Mouse (Mus musculus) kidney, embryonic 16.5 days (tissue): Measurements from ENCODE around the gene Dglucy. TPM values are rescaled to one million over a fixed set of nuclear protein-coding genes. Genes with fewer than 3 reads are reported as not detected.
A peak's percentile ranks its signal among the peaks of the same experiment; 100 is the strongest.

Source experiments
- ATAC-seq: fragments of 200-750 bp; cut with Nextera tagmentation; 2 replicates; pipeline ENCODE4 v1.8.0; 2017; ENCODE audit warnings: moderate TSS enrichment; ENCODE audit not compliant: low FRiP score, low TSS enrichment
- H3K27ac ChIP-seq: fragments of 300-500 bp; sonication (generic); 2 replicates; pipeline ENCODE4 v1.5.1; 2014; ENCODE audit warnings: low read length
- H3K27me3 ChIP-seq: fragments of 300-500 bp; sonication (generic); 2 replicates; pipeline ENCODE4 v1.6.1; 2014; ENCODE audit warnings: low read length, control low read depth, mixed read lengths; ENCODE audit not compliant: insufficient read depth
- H3K36me3 ChIP-seq: fragments of 300-500 bp; sonication (generic); 2 replicates; pipeline ENCODE4 v1.6.1; 2014; ENCODE audit warnings: low read length, control low read depth, mixed read lengths; ENCODE audit not compliant: insufficient read depth
- H3K4me1 ChIP-seq: fragments of 300-500 bp; sonication (generic); 2 replicates; pipeline ENCODE4 v1.6.1; 2014; ENCODE audit warnings: low read length, control low read depth, mixed read lengths; ENCODE audit not compliant: insufficient read depth
- H3K4me2 ChIP-seq: fragments of 300-500 bp; sonication (generic); replicated peaks from 2 replicates; pipeline ENCODE4 v1.6.1; 2014; ENCODE audit warnings: low read depth, low read length
- H3K4me3 ChIP-seq: fragments of 300-500 bp; sonication (generic); 2 replicates; pipeline ENCODE4 v1.5.1; 2014; ENCODE audit warnings: mild to moderate bottlenecking, low read length
- H3K9ac ChIP-seq: fragments of 300-500 bp; sonication (generic); replicated peaks from 2 replicates; pipeline ENCODE4 v1.6.1; 2014; ENCODE audit warnings: low read length
- H3K9me3 ChIP-seq: fragments of 300-500 bp; sonication (generic); 2 replicates; pipeline ENCODE4 v1.6.1; 2016; ENCODE audit warnings: low read length, control low read depth
- WGBS: fragments of 180-500 bp; shearing (Covaris S2); extraction: QIAGEN DNeasy Blood & Tissue Kit; methylation state at CpG from one replicate; pipeline ENCODE4 v1.1.7; 2014; 5-methylcytosine and 5-hydroxymethylcytosine counted together
- polyA plus RNA-seq: library from polyadenylated mRNA; unstranded; fragments of >200 nt; fragmentation: Nextera tagmentation; extraction: Ambion mirVana; gene quantifications from 2 replicates; pipeline ENCODE4 v1.2.1, GENCODE M21; 2015

Gene Dglucy
- polyA plus RNA-seq, 1 experiment from 2014 or later: 3.9 TPM

GRCm38 (mm10) chr12:100837208-100837607 is 58.4 kb downstream of the Dglucy start:
- no peaks in the 10 kb centered on the region for H3K36me3 ChIP-seq
- H3K27ac ChIP-seq: no peak overlapping the region
- 79% methylated on average over 3 of the region's 3 CpGs for WGBS
- H3K4me2 ChIP-seq: no peak overlapping the region
- no peak for ATAC-seq
- H3K4me1 ChIP-seq: no peaks in the 10 kb centered on the region
- H3K9ac ChIP-seq: no peak overlapping the region
- H3K4me3 ChIP-seq: no peak overlapping the region
- H3K9me3 ChIP-seq: no peaks in the 10 kb centered on the region
- H3K27me3 ChIP-seq: no peaks in the 10 kb centered on the region

- 39% methylated on average over 8 of the region's 8 CpGs for WGBS
- ATAC-seq: no peak
- Histone ChIP-seq H3K27me3 (no peaks in the 10 kb centered on the region), H3K4me1 (no peaks in the 10 kb centered on the region), H3K4me3 (no peak overlapping the region), H3K4me2 (no peak overlapping the region), H3K36me3 (no peaks in the 10 kb centered on the region), H3K27ac (no peak overlapping the region), H3K9ac (0 out of 2 replicates have a peak overlapping the region, but pooled peaks have one; percentile 0), H3K9me3 (no peaks in the 10 kb centered on the region)
Observed at GRCm38 (mm10) chr12:100839079-100839600, 60.3 kb downstream of the Dglucy start.

GRCm38 (mm10) chr12:100839926-100840325 is 61.1 kb downstream of the Dglucy start:
- H3K27me3 ChIP-seq: no peaks in the 10 kb centered on the region
- H3K4me3 ChIP-seq: no peak overlapping the region
- 77% methylated on average over 6 of the region's 6 CpGs for WGBS
- no peak overlapping the region for H3K4me2 ChIP-seq
- no peak for ATAC-seq
- H3K36me3 ChIP-seq: no peaks in the 10 kb centered on the region
- no peak overlapping the region for H3K9ac ChIP-seq
- no peaks in the 10 kb centered on the region for H3K4me1 ChIP-seq
- H3K27ac ChIP-seq: no peak overlapping the region
- H3K9me3 ChIP-seq: no peaks in the 10 kb centered on the region

- Histone ChIP-seq H3K36me3 (no peaks in the 10 kb centered on the region), H3K27ac (no peak overlapping the region), H3K9me3 (no peaks in the 10 kb centered on the region), H3K27me3 (no peaks in the 10 kb centered on the region), H3K4me2 (no peak overlapping the region), H3K4me3 (no peak overlapping the region), H3K9ac (no peak overlapping the region), H3K4me1 (no peaks in the 10 kb centered on the region)
- 21% methylated on average over 3 of the region's 3 CpGs for WGBS
- ATAC-seq: peak; percentile 79
Observed at GRCm38 (mm10) chr12:100841211-100841792, 62.4 kb downstream of the Dglucy start.

GRCm38 (mm10) chr12:100843171-100843570 is 64.3 kb downstream of the Dglucy start:
- Histone ChIP-seq H3K9ac (no peak overlapping the region), H3K4me1 (peaks cover 8% of the 10 kb centered on the region; the same call in 1 of the 2 replicates), H3K27me3 (no peaks in the 10 kb centered on the region), H3K9me3 (no peaks in the 10 kb centered on the region), H3K27ac (no peak overlapping the region), H3K36me3 (no peaks in the 10 kb centered on the region), H3K4me3 (no peak overlapping the region), H3K4me2 (no peak overlapping the region)
- no peak for ATAC-seq
- WGBS: 85% methylated on average over 4 of the region's 4 CpGs

- Histone ChIP-seq H3K9ac (no peak overlapping the region), H3K9me3 (no peaks in the 10 kb centered on the region), H3K4me2 (no peak overlapping the region), H3K4me3 (no peak overlapping the region), H3K36me3 (no peaks in the 10 kb centered on the region), H3K27ac (no peak overlapping the region), H3K27me3 (peaks cover 3% of the 10 kb centered on the region; the same call in 1 of the 2 replicates), H3K4me1 (peaks cover 8% of the 10 kb centered on the region; the same call in 1 of the 2 replicates)
- WGBS: 83% methylated on average over 7 of the region's 7 CpGs
- ATAC-seq: no peak
Observed at GRCm38 (mm10) chr12:100844546-100844945, 65.7 kb downstream of the Dglucy start.

GRCm38 (mm10) chr12:100845829-100846228 is 67.0 kb downstream of the Dglucy start:
- 34% methylated on average over 2 of the region's 2 CpGs for WGBS
- H3K4me2 ChIP-seq: no peak overlapping the region
- H3K27ac ChIP-seq: no peak overlapping the region
- H3K36me3 ChIP-seq: no peaks in the 10 kb centered on the region
- peaks cover 3% of the 10 kb centered on the region; the same call in 1 of the 2 replicates for H3K27me3 ChIP-seq
- no peak overlapping the region for H3K4me3 ChIP-seq
- no peak overlapping the region for H3K9ac ChIP-seq
- ATAC-seq: no peak
- H3K4me1 ChIP-seq: peaks cover 8% of the 10 kb centered on the region; the same call in 1 of the 2 replicates
- no peaks in the 10 kb centered on the region for H3K9me3 ChIP-seq

- Histone ChIP-seq H3K9me3 (no peaks in the 10 kb centered on the region), H3K27ac (no peak overlapping the region), H3K27me3 (peaks cover 3% of the 10 kb centered on the region; the same call in 1 of the 2 replicates), H3K4me1 (peaks cover 8% of the 10 kb centered on the region; the same call in 1 of the 2 replicates), H3K4me2 (no peak overlapping the region), H3K4me3 (no peak overlapping the region), H3K9ac (no peak overlapping the region), H3K36me3 (no peaks in the 10 kb centered on the region)
- ATAC-seq: no peak
- WGBS: 13% methylated on average over 1 of the region's 1 CpGs
Observed at GRCm38 (mm10) chr12:100846566-100846965, 67.7 kb downstream of the Dglucy start.

GRCm38 (mm10) chr12:100847437-100848080 is 68.7 kb downstream of the Dglucy start:
- H3K9ac ChIP-seq: no peak overlapping the region
- H3K36me3 ChIP-seq: no peaks in the 10 kb centered on the region
- peaks cover 3% of the 10 kb centered on the region; the same call in 1 of the 2 replicates for H3K27me3 ChIP-seq
- H3K9me3 ChIP-seq: no peaks in the 10 kb centered on the region
- H3K27ac ChIP-seq: no peak overlapping the region
- H3K4me2 ChIP-seq: no peak overlapping the region
- no peak for ATAC-seq
- H3K4me1 ChIP-seq: peaks cover 8% of the 10 kb centered on the region; the same call in 1 of the 2 replicates
- H3K4me3 ChIP-seq: no peak overlapping the region
- WGBS: 22% methylated on average over 11 of the region's 11 CpGs
